Mouse (Mus musculus) CD4-positive naive resting alpha-beta T cell, adult 57 days (primary cell): ENCODE data around the gene Eml1. TPM values are rescaled to one million over a fixed set of nuclear protein-coding genes. Genes with fewer than 3 reads are reported as not detected.

Source experiments
- total RNA-seq: library from RNA; stranded (reverse); gene quantifications from one replicate; pipeline ENCODE4 v1.2.4, GENCODE M21; 2023

Gene Eml1
- 0.74 TPM for total RNA-seq

DNA sequence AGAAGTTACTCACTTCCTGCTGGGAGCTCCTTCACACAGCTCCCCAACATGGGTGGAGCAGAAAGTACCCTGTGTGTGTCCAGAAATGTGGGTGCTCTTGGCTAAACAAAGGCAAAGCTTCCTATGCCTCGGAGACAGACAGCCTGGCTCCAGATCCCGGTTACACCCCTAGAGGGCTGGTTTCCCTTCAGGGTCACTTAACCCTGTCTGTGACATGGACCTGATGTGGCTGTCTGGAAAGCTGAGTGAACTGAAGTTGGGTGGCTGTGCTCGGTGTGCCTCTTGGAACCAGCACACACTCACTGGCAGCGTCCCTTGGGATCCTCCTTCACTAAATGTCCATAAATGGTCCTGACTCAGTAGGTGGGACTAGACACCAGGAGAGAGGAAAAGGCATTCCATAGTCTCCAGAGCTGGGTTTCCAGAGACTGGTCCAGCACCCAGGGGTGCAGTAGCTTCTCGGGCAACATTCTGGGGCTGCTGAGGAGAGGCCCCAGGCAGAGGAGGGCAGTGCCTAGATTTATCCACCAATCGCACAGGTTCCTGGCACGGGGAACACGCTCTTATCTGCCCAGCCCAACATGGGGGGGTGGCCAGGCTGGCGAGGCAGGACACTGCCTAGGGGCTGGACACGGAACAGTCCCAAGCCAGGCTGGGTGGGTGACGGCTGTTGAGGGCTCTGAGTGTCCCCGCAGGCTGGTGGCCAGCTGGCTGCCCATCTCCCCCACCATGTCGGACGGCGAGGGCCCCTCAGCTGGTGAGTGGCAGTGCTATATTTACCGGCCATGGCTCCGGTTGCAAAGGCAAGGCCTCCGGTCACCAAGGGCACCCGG is at the start of gene Eml1:
TSS of gene Eml1 (plus strand) at position 362 of the 833 bp plus-strand sequence.

DNA sequence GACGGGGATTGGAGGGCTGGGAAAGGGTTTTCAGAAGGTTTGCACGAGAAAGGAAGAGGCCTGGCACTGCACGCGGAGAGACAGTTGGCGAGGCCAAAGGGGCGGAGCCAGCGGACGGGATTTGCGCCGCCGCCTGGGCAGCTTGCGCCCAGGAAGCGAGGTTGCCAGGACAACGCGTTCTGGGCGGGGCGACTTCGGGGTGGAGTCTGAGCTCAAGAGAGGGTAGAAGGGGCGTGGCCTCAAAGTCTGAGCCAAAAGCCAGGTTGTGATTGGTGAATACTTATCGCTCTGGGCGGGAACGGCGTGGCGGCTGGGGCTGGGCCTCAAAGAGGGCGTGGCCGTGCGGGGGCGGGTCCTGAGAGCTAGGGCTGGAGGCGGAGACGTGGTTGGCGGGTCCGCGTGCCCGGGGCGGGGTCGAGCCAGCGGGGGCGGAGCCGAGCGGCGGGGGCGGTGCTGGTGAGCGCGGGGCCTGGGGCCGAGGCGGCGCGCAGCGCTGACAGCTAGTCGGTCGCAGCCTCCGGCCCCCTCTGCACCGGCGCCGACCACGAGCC is 36.8 kb upstream of the Eml1 start, which contains the start of gene Cyp46a1:
TSS of gene Cyp46a1 (plus strand) at position 487 of the 551 bp plus-strand sequence.

DNA sequence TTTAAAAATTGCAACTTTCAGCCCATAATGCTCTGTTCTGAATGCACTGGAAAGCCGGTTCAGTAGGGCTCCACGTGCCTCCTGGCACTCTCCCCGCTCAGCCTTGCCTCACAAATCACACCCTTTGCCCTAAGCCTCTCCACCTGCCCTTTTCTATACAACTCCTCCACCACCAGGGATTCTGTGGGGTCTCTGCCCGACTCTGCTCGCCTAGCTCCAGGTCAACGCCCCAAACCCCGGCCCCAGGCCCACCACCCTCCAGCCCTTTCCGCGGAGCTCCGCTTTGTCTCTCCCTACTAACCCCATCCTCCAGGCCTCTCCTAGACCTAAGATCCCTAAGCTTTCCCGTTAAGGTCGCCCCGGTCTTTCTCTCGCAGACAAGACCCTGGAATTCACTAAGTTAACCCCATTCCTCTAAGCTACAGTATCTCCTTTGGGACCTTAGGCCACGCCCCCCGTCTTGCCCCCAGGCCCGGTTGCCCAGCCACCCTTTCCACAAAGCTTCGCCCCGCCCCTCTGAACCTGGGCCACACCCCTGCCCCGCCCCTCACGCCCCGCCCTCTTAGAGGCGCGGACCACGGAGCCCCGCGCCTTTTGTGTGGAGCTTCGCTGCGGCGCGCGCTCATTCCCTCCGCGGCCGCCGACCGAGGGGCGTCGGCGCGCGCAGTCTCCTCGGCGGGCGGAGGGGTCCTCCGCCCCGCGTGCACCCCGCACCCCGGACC is 183.5 kb downstream of the Eml1 start, which contains the start of gene Evl:
TSS of gene Evl (plus strand) at position 601 of the 722 bp plus-strand sequence.

Other genes starting within 250 kb of the Eml1 start
- 89.7 TPM for gene Setd3, start 191.6 kb upstream of the Eml1 start, total RNA-seq
- 86.5 TPM for gene Ccnk, start 191.4 kb upstream of the Eml1 start, total RNA-seq
- gene Ccdc85c, start 95.5 kb upstream of the Eml1 start, total RNA-seq, result 2.2 TPM
- not detected for gene Hhipl1, start 64.7 kb upstream of the Eml1 start, total RNA-seq
- gene Cyp46a1, start 36.6 kb upstream of the Eml1 start, total RNA-seq, result 0.59 TPM
- gene Evl, start 183.8 kb downstream of the Eml1 start, total RNA-seq, result 909 TPM